Mouse (Mus musculus): ENCODE results near the gene Icam5.
A peak's percentile ranks its signal among the peaks of the same experiment; 100 is the strongest.

The Icam5 gene

DNA sequence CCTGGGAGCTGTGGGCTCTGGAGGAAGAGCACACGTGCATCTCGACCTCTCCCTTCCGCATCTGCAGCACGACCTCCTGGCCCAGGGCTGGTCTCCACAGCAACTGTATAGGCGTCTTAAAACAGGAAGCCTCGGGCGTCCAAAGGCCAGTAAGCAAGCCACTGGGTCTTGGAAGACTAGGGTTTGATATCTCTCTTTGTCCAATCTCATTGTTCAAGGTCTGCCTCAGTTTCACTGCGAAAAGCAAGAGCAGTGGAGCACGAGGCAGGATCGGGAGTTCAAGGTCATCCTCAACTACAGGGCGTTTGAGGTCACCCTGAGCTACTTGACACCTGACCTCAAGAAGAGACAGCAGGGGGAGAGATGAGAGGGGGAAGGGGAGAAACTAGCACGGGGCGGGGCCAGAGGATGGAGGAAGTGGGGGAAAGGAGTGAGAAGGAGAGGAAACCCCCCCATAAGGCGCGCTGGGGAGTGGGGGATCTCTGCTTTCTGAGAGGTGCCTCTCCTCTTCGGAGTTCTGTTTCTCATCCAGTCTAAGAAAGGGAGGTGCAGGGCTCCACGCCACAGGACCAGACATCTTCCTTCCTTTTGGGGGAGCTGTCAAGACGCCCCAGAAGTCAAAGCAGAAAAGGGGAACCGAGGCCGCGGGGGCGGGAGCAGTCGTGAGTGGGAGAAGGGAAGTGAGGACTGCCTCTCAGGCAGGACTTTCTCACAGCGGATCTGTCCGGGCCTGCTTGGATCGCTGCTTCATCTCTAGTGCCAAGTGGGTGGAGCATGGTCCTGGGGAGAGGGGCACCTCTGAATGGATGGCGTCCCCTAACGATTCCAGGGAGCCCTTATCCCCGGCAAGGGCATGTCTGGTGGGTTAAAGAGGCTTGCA, 16.9 kb upstream of the Icam5 start:
- no peak for DNase-seq (ENCODE audit: low read depth, low spot score)

DNA sequence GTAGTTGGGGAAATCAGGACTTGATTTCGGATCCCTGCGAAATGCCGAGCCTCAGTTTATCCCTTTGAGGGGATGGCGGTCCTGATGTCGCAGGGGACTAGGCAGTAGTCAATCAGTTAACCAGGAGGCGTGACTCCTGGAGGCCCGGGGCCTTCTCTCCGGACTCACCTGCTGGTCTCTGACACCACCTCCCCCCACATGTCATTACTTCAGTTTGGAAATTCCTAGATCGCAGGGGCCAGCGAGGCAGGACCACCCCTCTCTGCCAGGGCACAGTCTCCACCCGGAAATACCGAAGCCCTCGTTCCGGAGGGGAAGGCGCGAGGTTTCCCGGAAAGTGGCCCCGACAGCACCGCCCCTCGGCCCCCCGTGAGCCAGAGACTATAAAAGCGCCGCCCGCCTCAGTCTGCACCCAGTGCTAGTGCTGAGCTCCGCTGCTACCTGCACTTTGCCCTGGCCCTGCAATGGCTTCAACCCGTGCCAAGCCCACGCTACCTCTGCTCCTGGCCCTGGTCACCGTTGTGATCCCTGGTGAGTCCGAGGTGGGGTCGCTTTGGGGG, 16.2 kb upstream of the Icam5 start, which contains the start of gene Icam1:
Gene Icam1 (plus strand): TSS at position 415 of the 560 bp plus-strand sequence.
- DNase-seq (ENCODE audit: low read depth, low spot score), result no peak

DNA sequence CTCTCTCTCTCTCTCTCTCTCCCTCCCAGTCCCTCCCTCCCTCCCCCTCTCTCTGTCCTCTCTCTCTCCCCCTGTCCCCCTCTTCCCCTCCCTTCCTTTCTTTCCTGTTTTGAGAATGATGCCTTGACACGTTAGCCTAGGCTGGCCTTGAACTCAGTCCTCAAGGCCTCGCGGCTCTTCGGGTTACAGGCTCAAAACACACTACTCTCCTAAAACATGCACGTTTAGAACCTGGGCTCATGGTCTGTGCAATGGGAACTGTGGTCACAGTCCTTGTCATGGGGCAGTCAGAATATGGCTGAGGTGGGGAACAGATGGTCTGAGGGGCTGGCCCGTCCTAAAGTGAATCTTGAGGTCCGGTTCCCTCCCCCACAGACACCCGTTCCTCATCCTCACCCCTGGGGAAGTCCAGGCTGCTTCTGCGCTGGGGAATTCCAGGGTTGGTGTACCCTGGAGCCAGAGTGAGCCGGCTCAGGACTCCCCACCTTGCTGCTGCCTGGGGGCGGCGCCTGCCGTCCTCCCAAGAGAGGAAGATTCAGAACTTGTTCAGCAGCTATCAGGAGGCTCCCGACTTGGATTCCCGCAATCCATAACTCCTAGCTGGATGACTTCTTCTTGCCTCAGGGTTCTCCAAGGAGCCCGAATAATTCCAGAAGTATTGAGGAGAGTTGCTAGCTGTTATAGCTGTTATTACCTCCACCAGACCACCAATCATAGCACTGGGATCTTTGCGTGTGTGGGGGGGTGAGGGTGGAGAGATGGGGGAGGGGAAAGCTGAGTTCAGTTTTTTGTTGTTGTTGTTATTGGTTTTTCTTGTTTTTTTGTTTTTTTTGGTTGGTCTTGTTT, 15.3 kb upstream of the Icam5 start:
- DNase-seq (ENCODE audit: low read depth, low spot score), result no peak

DNA sequence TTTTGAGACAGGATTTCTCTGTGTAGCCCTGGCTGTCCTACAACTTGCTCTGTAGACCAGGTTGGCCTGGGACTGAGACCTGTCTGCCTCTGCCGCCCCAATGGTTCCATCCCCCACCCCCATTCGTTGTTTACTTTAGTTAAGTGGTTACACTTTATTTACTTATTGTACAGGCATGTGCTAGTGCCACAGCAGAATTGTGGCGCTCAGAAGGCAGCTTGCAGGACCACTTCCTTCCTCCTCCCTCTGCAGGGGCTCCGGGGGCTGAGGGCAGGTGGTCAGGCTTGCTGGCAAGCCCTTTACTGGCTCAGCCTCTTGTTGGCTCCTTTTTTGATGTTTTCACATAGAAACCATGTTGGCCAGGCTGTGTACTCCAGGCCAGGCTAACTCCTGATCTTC, 14.7 kb upstream of the Icam5 start:
- DNase-seq (ENCODE audit: low read depth, low spot score), result no peak

DNA sequence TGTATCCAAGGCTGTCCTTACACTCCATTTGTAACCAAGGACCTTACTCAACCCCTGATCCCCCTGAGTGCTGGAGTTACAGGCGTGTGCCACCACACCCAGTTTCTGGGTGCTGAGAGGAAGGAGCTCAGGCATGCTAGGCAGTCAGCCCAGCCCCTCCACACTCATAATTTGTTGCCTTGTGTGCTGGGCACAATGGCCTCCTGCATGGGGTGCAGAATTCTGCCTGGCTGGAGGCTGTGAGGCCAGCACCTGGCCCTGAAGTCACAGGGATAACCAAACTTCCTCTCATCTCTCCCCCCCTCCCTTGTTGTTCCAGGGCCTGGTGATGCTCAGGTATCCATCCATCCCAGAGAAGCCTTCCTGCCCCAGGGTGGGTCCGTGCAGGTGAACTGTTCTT, 13.3 kb upstream of the Icam5 start:
- no peak for DNase-seq (ENCODE audit: low read depth, low spot score)

DNA sequence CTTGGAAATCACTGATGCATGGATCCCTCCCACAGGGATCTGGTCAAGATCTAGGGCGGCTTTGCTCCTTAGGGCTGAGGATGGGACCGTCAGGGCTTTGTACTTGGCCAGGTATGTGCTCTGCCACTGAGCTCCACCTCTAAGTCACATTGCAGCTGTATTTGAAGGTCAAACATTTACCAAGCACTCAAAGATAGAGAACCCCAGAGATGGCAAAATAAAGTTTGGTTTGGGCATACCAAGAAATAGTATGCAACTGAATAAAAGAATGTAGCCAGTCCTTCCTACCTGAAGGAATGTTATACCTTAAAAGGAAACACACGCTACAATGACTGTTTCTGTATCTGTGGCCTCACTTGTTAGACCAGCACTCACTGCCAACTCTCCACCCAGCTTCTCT, 10.5 kb upstream of the Icam5 start:
- no peak for DNase-seq (ENCODE audit: low read depth, low spot score)

DNA sequence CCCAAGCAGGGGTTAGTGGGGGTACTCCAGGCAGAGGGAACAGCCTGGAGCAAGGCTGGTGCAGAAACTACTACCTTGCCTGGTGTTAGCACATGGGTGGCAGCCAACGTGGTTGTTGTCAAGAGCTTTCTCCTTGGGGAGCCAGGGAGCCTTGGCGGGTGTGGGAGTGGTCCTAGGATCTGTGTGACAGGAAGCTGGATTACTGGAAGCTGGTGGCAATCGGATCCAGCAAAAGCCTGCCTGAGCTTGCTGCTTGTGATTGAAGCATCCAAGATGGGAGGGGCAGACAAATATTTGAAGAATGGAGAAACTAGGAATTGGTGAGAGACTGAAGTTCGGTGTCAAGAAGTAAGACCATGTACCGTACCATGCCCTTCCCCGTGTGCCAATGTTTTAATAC, 9.6 kb upstream of the Icam5 start:
- DNase-seq (ENCODE audit: low read depth, low spot score), result no peak

DNA sequence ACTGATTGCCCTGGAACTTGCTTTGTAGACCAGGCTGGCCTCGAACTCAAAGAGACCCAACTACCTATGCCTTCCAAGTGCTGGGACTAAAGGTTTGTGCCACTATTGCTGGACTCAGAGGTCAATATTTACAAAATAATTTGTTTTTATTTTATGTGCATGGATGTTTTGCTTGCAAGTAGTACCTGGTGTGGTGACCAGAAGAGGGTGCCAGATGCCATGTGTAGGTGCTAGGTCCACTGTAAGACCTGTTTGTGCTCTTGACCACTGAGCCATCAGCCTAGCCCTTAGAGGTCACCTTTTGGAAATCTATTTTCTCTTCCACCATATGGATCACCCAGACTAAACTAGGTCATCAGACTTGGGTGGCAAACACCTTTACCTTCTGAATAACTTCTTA, 9.1 kb upstream of the Icam5 start:
- no peak for DNase-seq (ENCODE audit: low read depth, low spot score)

DNA sequence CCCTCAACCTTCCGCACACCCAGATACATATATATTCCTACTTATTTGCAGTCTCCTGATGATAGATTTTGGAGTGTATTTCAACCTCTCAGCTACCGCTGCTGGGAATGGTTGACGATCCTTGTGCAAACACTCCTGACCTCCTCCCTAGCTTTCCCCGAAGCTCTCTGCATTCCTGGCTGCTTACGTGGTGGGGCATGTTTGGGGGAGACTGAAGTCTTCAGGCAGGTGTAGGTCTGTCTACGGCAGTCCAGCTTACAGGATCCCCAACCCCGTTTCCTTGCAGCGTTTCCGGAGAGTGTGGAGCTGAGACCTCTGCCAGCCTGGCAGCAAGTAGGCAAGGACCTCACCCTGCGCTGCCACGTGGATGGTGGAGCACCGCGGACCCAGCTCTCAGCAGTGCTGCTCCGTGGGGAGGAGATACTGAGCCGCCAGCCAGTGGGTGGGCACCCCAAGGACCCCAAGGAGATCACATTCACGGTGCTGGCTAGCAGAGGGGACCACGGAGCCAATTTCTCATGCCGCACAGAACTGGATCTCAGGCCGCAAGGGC, 6.5 kb upstream of the Icam5 start:
- DNase-seq (ENCODE audit: low read depth, low spot score), result no peak

DNA sequence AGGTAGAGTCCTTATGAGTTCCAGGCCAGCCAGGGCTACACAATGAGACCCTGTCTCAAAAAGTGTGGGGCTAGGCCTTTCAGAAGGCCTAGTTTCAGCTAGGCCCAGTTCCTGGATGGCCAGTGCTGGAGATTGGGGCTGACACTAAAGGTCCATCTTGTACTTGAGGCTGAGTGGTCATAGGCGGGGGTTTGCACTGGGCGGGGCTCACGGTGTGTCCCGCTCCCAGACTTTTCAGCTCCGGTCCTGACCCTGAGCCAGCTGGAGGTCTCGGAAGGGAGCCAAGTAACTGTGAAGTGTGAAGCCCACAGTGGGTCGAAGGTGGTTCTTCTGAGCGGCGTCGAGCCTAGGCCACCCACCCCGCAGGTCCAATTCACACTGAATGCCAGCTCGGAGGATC, 5.0 kb upstream of the Icam5 start:
- DNase-seq (ENCODE audit: low read depth, low spot score), result no peak

DNA sequence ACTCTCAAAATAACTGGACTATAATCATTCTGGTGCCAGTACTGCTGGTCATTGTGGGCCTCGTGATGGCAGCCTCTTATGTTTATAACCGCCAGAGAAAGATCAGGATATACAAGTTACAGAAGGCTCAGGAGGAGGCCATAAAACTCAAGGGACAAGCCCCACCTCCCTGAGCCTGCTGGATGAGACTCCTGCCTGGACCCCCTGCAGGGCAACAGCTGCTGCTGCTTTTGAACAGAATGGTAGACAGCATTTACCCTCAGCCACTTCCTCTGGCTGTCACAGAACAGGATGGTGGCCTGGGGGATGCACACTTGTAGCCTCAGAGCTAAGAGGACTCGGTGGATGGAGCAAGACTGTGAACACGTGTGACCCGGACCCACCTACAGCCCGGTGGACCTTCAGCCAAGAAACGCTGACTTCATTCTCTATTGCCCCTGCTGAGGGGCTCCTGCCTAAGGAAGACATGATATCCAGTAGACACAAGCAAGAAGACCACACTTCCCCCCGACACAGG, 4.0 kb upstream of the Icam5 start:
- DNase-seq (ENCODE audit: low read depth, low spot score), result no peak

DNA sequence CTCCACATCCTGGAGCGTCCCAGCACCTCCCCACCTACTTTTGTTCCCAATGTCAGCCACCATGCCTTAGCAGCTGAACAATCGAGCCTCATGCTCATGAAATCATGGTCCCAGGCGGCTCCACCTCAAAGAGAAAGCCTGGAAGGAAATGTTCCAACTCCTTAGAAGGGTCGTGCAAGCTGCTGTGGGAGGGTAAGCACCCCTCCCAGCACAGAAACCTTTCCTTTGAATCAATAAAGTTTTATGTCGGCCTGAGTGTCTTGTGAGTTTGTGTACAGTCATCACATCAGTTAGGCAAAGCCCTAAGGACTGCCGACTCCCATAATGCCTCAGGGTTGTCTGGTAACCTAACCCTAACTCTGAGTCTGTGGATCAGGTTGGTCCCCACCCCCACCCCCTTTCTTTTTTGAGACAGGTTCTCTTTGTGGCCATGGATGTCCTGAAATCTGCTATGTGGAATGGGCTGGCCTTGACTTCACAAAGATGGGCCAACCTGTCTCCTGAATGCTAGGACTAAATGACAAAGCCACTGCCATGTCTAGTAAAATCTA, 3.2 kb upstream of the Icam5 start:
- no peak for DNase-seq (ENCODE audit: low read depth, low spot score)

DNA sequence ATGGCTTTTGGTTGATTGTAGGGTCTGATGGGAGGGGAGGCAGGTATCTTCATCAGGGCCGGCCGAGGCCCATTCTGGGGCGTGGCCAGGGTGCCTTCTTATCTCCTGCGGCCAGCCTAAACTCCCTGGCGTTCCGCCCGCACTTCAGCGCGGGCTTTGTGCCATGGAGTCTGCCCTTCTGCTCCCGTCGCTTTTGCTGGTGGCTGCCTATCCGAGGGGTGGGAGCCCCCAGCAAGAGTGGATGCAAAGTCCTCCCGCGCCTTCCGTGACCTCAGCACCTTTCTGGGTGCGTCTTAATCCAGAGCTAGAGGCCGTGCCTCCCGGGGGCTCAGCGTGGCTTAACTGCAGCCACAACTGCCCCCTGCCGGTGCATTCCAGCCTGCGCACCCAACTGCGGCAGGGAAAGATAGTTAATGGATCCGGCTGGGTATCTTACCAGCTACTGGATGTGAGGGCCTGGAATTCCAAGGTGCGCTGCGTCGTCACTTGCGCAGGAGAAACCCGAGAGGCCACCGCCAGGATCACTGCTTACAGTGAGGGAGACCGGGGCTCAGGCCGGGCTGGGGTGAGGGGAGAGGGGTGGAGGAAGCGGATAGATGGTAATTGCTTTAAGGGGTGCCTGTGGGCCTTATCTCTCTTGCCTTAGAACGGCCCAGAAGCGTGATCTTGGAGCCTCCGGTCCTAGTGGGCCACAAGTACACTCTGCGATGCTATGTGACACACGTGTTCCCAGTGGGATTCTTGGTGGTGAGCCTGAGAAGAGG, 2.4 kb upstream of the Icam5 start, which contains the start of gene Icam4:
Gene Icam4 (plus strand): TSS at position 83 of the 764 bp plus-strand sequence.
- DNase-seq (ENCODE audit: low read depth, low spot score), result no peak

DNA sequence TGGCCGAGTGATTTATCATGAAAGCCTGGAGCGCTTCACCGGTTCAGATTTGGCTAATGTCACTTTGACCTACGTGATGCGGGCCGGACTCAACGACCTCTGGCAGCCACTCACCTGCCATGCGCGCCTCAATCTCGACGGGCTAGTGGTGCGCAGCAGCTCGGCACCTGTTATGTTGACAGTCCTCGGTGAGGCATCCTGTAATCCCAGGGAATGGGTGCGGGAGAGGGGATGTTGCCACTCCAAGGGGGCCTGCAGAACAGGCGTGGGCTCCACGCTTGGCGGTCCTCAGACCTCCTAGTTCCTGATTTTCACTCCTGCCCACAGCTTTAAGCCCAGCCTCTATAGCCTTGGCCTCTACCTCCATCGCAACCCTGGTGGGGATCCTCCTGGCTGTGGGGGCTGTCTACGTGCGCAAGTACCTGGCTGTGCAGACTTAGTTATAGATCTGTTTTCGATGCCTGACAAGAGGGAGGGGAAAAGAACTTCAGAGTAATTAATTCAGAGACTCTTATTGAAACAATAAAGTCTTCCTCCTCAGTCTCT, 1.7 kb upstream of the Icam5 start:
- DNase-seq (ENCODE audit: low read depth, low spot score), result no peak

DNA sequence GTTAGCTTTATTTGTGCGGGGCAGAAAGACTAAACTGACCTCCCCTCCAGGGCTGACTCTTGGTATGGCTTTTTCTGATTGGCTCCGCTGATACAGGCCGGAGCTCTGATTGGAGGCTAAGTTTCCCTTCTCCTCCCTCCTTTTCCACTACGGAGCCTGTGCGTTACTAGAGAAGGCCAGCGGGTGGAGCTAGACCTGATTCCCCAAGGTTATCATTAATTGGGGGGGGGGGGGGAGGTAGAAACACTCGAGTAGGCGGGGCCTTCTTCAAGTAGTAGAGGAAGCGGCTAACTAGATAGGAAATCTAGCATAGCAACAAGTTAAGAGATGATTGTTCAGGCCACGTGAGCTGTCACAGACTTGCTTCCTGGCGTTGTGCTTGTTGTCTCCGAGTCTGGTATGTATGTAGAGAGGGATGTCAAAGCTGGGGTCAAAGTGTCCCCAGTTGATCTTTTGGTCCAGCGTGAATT, 1.1 kb upstream of the Icam5 start:
- DNase-seq (ENCODE audit: low read depth, low spot score), result peak; percentile 92

DNA sequence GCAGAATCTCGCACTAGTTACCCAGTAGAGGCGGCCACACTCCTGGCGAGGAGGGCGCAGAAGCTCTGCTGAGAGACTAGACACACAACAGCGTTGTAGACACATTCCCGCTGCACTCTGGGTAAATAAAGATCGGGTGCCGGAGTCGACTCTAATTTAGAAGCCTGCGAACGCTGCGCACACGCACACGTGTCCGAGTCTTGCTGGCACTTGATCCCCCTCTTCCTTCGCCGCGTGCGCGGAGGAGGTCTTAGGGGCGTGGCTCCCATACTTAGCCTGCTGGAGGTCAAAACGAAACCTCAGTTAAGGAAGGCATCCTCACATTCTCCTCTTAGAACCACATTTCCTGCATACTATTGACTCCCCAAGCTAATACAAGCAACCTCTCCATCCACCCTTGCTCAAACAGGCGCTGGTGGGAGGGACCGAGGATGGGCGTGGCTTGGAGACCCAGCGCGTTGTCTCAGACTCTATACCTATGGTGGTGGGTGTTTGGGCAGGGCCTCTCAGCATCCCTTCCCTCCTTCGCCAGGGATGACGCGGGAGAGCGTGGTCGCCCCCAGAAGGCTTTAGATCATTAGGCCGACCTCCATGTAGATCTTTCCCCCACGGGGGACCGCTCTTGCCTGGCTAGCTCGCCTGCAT, 500 bp upstream of the Icam5 start:
- DNase-seq (ENCODE audit: low read depth, low spot score), result peak; percentile 93

DNA sequence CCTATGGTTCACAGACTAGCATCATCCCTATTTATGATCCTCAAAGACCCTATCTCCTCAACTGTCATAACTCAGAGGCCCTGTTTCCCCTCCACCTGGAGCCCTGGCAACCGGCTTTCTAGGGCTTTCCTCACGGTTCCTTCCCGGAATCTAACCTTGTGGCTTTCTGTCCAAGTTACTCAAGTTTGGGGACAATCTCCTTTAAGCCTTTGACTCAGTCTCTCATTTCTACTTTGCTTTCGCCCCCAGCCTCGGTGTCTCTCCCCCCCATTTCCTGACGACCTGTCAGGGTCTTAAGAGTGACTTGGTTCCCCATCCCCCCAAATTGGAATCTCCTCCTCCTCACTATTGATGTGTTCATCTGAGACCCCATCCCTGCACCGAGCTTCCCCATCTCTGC, 618 bp downstream of the Icam5 start:
- no peak for DNase-seq (ENCODE audit: low read depth, low spot score)

DNA sequence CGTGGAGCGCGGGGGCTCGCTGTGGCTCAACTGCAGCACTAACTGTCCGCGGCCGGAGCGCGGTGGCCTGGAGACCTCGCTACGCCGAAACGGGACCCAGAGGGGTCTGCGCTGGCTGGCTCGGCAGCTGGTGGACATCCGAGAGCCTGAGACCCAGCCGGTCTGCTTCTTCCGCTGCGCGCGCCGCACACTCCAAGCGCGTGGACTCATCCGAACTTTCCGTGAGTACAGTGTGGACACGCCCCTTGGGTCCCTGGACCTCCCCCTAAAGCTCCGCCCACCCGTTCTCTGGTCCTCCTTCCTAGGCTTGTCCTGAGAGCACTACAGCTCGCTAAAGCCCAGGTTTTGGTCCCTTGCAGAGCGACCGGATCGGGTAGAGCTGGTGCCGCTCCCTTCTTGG, 1.3 kb downstream of the Icam5 start:
- no peak for DNase-seq (ENCODE audit: low read depth, low spot score)

DNA sequence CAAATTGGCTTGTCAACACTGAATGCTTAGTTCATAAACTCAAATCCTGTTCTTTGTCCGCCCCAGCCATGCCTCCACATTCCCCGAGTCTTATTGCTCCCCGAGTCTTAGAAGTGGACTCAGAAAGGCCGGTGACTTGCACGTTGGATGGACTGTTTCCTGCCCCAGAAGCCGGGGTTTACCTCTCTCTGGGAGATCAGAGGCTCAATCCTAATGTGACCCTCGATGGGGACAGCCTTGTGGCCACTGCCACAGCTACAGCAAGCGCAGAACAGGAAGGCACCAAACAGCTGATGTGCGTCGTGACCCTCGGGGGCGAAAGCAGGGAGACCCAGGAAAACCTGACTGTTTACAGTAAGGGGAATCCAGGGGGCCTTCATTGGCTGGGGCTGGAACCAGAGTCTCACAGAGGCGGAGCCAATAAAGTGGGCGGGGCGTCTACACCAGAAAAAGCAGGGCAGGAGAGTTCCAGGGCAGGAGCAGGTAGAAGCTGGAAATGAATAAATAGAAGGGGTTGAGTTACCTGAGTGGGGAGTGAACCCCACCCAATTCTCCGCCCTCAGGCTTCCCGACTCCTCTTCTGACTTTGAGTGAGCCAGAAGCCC, 2.7 kb downstream of the Icam5 start:
- no peak for DNase-seq (ENCODE audit: low read depth, low spot score)

Measured in telencephalon, adult 2 months (tissue).